Mouse (Mus musculus): ENCODE data around the gene Lipc. TPM values are rescaled to one million over a fixed set of nuclear protein-coding genes. Genes with fewer than 3 reads are reported as not detected.

Gene Lipc
- polyA plus RNA-seq, 1 experiment = 0.08 TPM

GRCm38 (mm10) chr9:70832231-70832630 is 119.8 kb downstream of the Lipc start:
- H3K4me2 ChIP-seq (ENCODE audit: low read depth) = no peak overlapping the region
- no peak overlapping the region for H3K4me3 ChIP-seq
- TF ChIP-seq E2F4 (IDR thresholded peaks at IDR 0.05; ENCODE audit: insufficient read depth) = no peak
- no peak for TF ChIP-seq TCF3 (IDR thresholded peaks at IDR 0.05; ENCODE audit: insufficient read length, low read depth)
- TF ChIP-seq MYOG (IDR thresholded peaks at IDR 0.05; ENCODE audit: control insufficient read depth in 1 of 3, insufficient read depth in 1 of 3, insufficient read length in 2 of 3, low read depth in 2 of 3) = no peak
- TF ChIP-seq POLR2AphosphoS2 (IDR thresholded peaks at IDR 0.05; ENCODE audit: insufficient read length, low read depth) = no peak
- TF ChIP-seq MYOD1 (IDR thresholded peaks at IDR 0.05; ENCODE audit: control insufficient read depth in 1 of 3, insufficient read length in 2 of 3, low read depth in 2 of 3) = no peak
- TF ChIP-seq POLR2A (IDR thresholded peaks at IDR 0.05; ENCODE audit: insufficient read length, low read depth) = no peak
- H3K27me3 ChIP-seq (ENCODE audit: control insufficient read depth, insufficient read depth, insufficient read length) = no peaks in the 10 kb centered on the region
- no peak overlapping the region for H3ac ChIP-seq (ENCODE audit: control insufficient read depth, insufficient read length)
- no peaks in the 10 kb centered on the region for H3K79me2 ChIP-seq (ENCODE audit: control insufficient read depth, insufficient read depth)
- no peaks in the 10 kb centered on the region for H3K36me3 ChIP-seq (ENCODE audit: control insufficient read depth, insufficient read depth)

GRCm38 (mm10) chr9:70830844-70831529 is 121.0 kb downstream of the Lipc start:
- no peaks in the 10 kb centered on the region for H3K79me2 ChIP-seq (ENCODE audit: control insufficient read depth, insufficient read depth)
- no peak overlapping the region for H3K4me2 ChIP-seq (ENCODE audit: low read depth)
- H3ac ChIP-seq (ENCODE audit: control insufficient read depth, insufficient read length) = no peak overlapping the region
- no peaks in the 10 kb centered on the region for H3K36me3 ChIP-seq (ENCODE audit: control insufficient read depth, insufficient read depth)
- no peaks in the 10 kb centered on the region for H3K27me3 ChIP-seq (ENCODE audit: control insufficient read depth, insufficient read depth, insufficient read length)
- no peak for TF ChIP-seq MYOG (IDR thresholded peaks at IDR 0.05; ENCODE audit: control insufficient read depth in 1 of 3, insufficient read depth in 1 of 3, insufficient read length in 2 of 3, low read depth in 2 of 3)
- no peak for TF ChIP-seq REST (IDR thresholded peaks at IDR 0.05; ENCODE audit: insufficient read depth, insufficient read length)
- no peak for TF ChIP-seq USF1 (IDR thresholded peaks at IDR 0.05; ENCODE audit: low read depth)
- TF ChIP-seq POLR2AphosphoS2 (IDR thresholded peaks at IDR 0.05; ENCODE audit: insufficient read length, low read depth) = no peak
- no peak for TF ChIP-seq POLR2A (IDR thresholded peaks at IDR 0.05; ENCODE audit: insufficient read length, low read depth)
- no peak for TF ChIP-seq E2F4 (IDR thresholded peaks at IDR 0.05; ENCODE audit: insufficient read depth)
- no peak for TF ChIP-seq MYOD1 (IDR thresholded peaks at IDR 0.05; ENCODE audit: control insufficient read depth in 1 of 3, insufficient read length in 2 of 3, low read depth in 2 of 3)
- no peak for TF ChIP-seq TCF3 (IDR thresholded peaks at IDR 0.05; ENCODE audit: insufficient read length, low read depth)
- TF ChIP-seq CEBPB (IDR thresholded peaks at IDR 0.05; ENCODE audit: insufficient read depth, poor library complexity, severe bottlenecking) = no peak
- TF ChIP-seq MAX (IDR thresholded peaks at IDR 0.05; ENCODE audit: low read depth) = no peak
- TF ChIP-seq TCF12 (IDR thresholded peaks at IDR 0.05; ENCODE audit: insufficient read depth, poor library complexity, severe bottlenecking) = no peak
- no peak for TF ChIP-seq SRF (IDR thresholded peaks at IDR 0.05; ENCODE audit: control insufficient read depth, insufficient read length, low read depth)
- no peak overlapping the region for H3K4me3 ChIP-seq

DNA sequence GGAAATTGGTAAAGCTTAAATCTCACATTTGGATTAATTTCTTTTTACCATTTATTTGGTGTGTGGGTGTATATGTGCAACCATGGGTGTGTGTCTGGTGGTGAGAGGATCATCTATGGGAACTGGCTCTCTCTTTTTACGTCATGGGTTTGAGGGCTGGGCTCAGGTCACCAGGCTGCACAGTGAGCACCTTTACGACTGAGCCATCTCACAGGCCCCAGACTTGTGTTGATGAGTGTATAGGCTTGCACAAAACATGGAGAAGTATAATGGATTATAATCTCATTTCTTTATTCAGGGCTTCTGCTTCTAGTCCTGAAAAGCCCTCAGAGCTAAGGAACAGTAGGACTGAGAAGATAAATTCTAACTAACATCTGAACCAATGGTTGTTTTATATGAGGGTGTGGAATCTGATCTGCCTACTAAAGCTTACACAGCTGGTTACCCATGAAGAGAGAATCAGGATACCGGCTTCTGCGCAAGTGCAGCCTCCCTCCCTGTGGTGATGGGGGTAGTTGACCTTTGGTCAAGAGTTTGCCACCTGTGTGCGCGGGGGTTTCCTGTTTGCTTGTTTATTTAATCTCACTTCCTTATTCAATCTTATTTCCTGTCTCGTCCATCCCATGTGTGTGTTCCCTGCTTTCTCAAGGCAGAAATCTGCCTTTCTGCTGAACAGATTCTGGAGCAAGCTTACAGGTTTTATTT is 122.1 kb downstream of the Lipc start:
- H3ac ChIP-seq (ENCODE audit: control insufficient read depth, insufficient read length) = no peak overlapping the region
- no peak for TF ChIP-seq MYOG (IDR thresholded peaks at IDR 0.05; ENCODE audit: control insufficient read depth in 1 of 3, insufficient read depth in 1 of 3, insufficient read length in 2 of 3, low read depth in 2 of 3)
- TF ChIP-seq MAX (IDR thresholded peaks at IDR 0.05; ENCODE audit: low read depth) = no peak
- TF ChIP-seq CEBPB (IDR thresholded peaks at IDR 0.05; ENCODE audit: insufficient read depth, poor library complexity, severe bottlenecking) = no peak
- no peak for TF ChIP-seq E2F4 (IDR thresholded peaks at IDR 0.05; ENCODE audit: insufficient read depth)
- TF ChIP-seq MYOD1 (IDR thresholded peaks at IDR 0.05; ENCODE audit: control insufficient read depth in 1 of 3, insufficient read length in 2 of 3, low read depth in 2 of 3) = no peak
- no peak for TF ChIP-seq TCF3 (IDR thresholded peaks at IDR 0.05; ENCODE audit: insufficient read length, low read depth)
- no peak for TF ChIP-seq POLR2AphosphoS2 (IDR thresholded peaks at IDR 0.05; ENCODE audit: insufficient read length, low read depth)
- TF ChIP-seq REST (IDR thresholded peaks at IDR 0.05; ENCODE audit: insufficient read depth, insufficient read length) = no peak
- TF ChIP-seq USF1 (IDR thresholded peaks at IDR 0.05; ENCODE audit: low read depth) = no peak
- TF ChIP-seq POLR2A (IDR thresholded peaks at IDR 0.05; ENCODE audit: insufficient read length, low read depth) = no peak
- no peak for TF ChIP-seq SRF (IDR thresholded peaks at IDR 0.05; ENCODE audit: control insufficient read depth, insufficient read length, low read depth)
- no peak for TF ChIP-seq TCF12 (IDR thresholded peaks at IDR 0.05; ENCODE audit: insufficient read depth, poor library complexity, severe bottlenecking)
- no peaks in the 10 kb centered on the region for H3K27me3 ChIP-seq (ENCODE audit: control insufficient read depth, insufficient read depth, insufficient read length)
- no peak overlapping the region for H3K4me3 ChIP-seq
- H3K4me2 ChIP-seq (ENCODE audit: low read depth) = no peak overlapping the region
- no peaks in the 10 kb centered on the region for H3K79me2 ChIP-seq (ENCODE audit: control insufficient read depth, insufficient read depth)
- H3K36me3 ChIP-seq (ENCODE audit: control insufficient read depth, insufficient read depth) = no peaks in the 10 kb centered on the region

GRCm38 (mm10) chr9:70827911-70828310 is 124.1 kb downstream of the Lipc start:
- Histone ChIP-seq H3K4me3 (no peak overlapping the region), H3K27me3 (ENCODE audit: control insufficient read depth, insufficient read depth, insufficient read length) (no peaks in the 10 kb centered on the region), H3K4me2 (ENCODE audit: low read depth) (no peak overlapping the region), H3K79me2 (ENCODE audit: control insufficient read depth, insufficient read depth) (no peaks in the 10 kb centered on the region), H3K36me3 (ENCODE audit: control insufficient read depth, insufficient read depth) (no peaks in the 10 kb centered on the region), H3ac (ENCODE audit: control insufficient read depth, insufficient read length) (no peak overlapping the region)
- no peak for TF ChIP-seq MYOD1 (IDR thresholded peaks at IDR 0.05; ENCODE audit: control insufficient read depth in 1 of 3, insufficient read length in 2 of 3, low read depth in 2 of 3)
- no peak for TF ChIP-seq E2F4 (IDR thresholded peaks at IDR 0.05; ENCODE audit: insufficient read depth)
- TF ChIP-seq REST (IDR thresholded peaks at IDR 0.05; ENCODE audit: insufficient read depth, insufficient read length) = no peak
- TF ChIP-seq POLR2A (IDR thresholded peaks at IDR 0.05; ENCODE audit: insufficient read length, low read depth) = no peak
- TF ChIP-seq MAX (IDR thresholded peaks at IDR 0.05; ENCODE audit: low read depth) = no peak
- no peak for TF ChIP-seq MYOG (IDR thresholded peaks at IDR 0.05; ENCODE audit: control insufficient read depth in 1 of 3, insufficient read depth in 1 of 3, insufficient read length in 2 of 3, low read depth in 2 of 3)
- no peak for TF ChIP-seq TCF3 (IDR thresholded peaks at IDR 0.05; ENCODE audit: insufficient read length, low read depth)
- TF ChIP-seq USF1 (IDR thresholded peaks at IDR 0.05; ENCODE audit: low read depth) = no peak
- TF ChIP-seq SRF (IDR thresholded peaks at IDR 0.05; ENCODE audit: control insufficient read depth, insufficient read length, low read depth) = no peak
- no peak for TF ChIP-seq CEBPB (IDR thresholded peaks at IDR 0.05; ENCODE audit: insufficient read depth, poor library complexity, severe bottlenecking)
- TF ChIP-seq TCF12 (IDR thresholded peaks at IDR 0.05; ENCODE audit: insufficient read depth, poor library complexity, severe bottlenecking) = no peak
- TF ChIP-seq POLR2AphosphoS2 (IDR thresholded peaks at IDR 0.05; ENCODE audit: insufficient read length, low read depth) = no peak

Data from myocyte (in vitro differentiated cells).